Mouse (Mus musculus): ENCODE data around the gene Ccdc124.

GRCm38 (mm10) chr8:70834071-70834470 is 39.7 kb downstream of the Ccdc124 start:
- TF ChIP-seq CTCF (IDR thresholded peaks at IDR 0.05; ENCODE audit: control insufficient read depth, insufficient read depth, insufficient read length) (no peak), CEBPB (IDR thresholded peaks at IDR 0.05; ENCODE audit: low read depth) (no peak), MYOG (IDR thresholded peaks at IDR 0.05; ENCODE audit: control insufficient read depth, extremely low read depth, insufficient read length) (no peak)
